Comparison of ENCODE assay signal across 12 mouse cellular contexts in genomic region chr14:121368108-121368705, GRCm38 (mm10). TPM values are rescaled to one million over a fixed set of nuclear protein-coding genes. Genes with fewer than 3 reads are reported as not detected.
DNase-seq lines count a peak whose midpoint lies in the region; ATAC-seq lines count a peak whose summit lies in the region.
"Had no signal": no experiment of that assay in that cellular context is flagged by ENCODE, and none has a peak within 500 bp of the region (broad histone marks: within the 10 kb centered on the region; RNA-seq: fewer than 3 reads in every experiment).

No protein-coding gene starts in this region.

- peak overlapping the region; percentile 21; the same call in 1 of the 2 replicates for H3K9ac ChIP-seq in lung, embryonic 16.5 days (ENCODE audit: low read length)
- H3K9ac ChIP-seq in intestine, embryonic 14.5 days (ENCODE audit: low read length), result no peak overlapping the region
- no peak overlapping the region for H3K9ac ChIP-seq in neural tube, embryonic 15.5 days (replicated peaks)

- H3K4me1 ChIP-seq in lung, embryonic 16.5 days (replicated peaks; ENCODE audit: control insufficient read depth, insufficient read depth, low read length), result peaks cover 59% of the 10 kb centered on the region
- H3K4me1 ChIP-seq in intestine, embryonic 14.5 days (replicated peaks; ENCODE audit: control insufficient read depth, insufficient read depth, low read length), result peaks cover 53% of the 10 kb centered on the region
- H3K4me1 ChIP-seq in neural tube, embryonic 15.5 days, result peaks cover 70% of the 10 kb centered on the region

- ATAC-seq in lung, embryonic 16.5 days (ENCODE audit: low read depth), result peak; percentile 20; the same call in 1 of the 2 replicates
- peak; percentile 53; the same call in 1 of the 2 replicates for ATAC-seq in intestine, embryonic 14.5 days (replicated peaks; ENCODE audit: low FRiP score, low TSS enrichment, low read depth)
- ATAC-seq in neural tube, embryonic 15.5 days (ENCODE audit: low FRiP score), result no peak
- ATAC-seq: forebrain, embryonic 16.5 days; hindbrain, postnatal 0 days had no signal

- 0 out of 2 replicates have a peak, but pooled peaks cover 2% of the 10 kb centered on the region for H3K36me3 ChIP-seq in lung, embryonic 16.5 days (ENCODE audit: control insufficient read depth, insufficient read depth, low read length)
- H3K36me3 ChIP-seq in intestine, embryonic 14.5 days (ENCODE audit: control insufficient read depth, insufficient read depth, low read length), result 0 out of 2 replicates have a peak, but pooled peaks cover 6% of the 10 kb centered on the region
- H3K36me3 ChIP-seq in neural tube, embryonic 15.5 days, result no peaks in the 10 kb centered on the region

- intact Hi-C loops in heart, postnatal 36 days (cut with DNase I), result no loop called here

- no peak overlapping the region for H3K4me3 ChIP-seq in lung, embryonic 16.5 days (ENCODE audit: low read length)
- H3K4me3 ChIP-seq in intestine, embryonic 14.5 days (ENCODE audit: low read depth, low read length), result no peak overlapping the region
- H3K4me3 ChIP-seq in neural tube, embryonic 15.5 days (replicated peaks), result no peak overlapping the region
- H3K4me3 ChIP-seq: myocyte had no signal

- no peaks in the 10 kb centered on the region for H3K9me3 ChIP-seq in lung, embryonic 16.5 days (ENCODE audit: control insufficient read depth, low read length)
- peaks cover 2% of the 10 kb centered on the region; the same call in 1 of the 2 replicates for H3K9me3 ChIP-seq in intestine, embryonic 14.5 days (ENCODE audit: control insufficient read depth, low read length)
- no peaks in the 10 kb centered on the region for H3K9me3 ChIP-seq in neural tube, embryonic 15.5 days (replicated peaks)

- H3K27me3 ChIP-seq in lung, embryonic 16.5 days (ENCODE audit: control insufficient read depth, insufficient read depth, low read depth, low read length), result no peaks in the 10 kb centered on the region
- no peaks in the 10 kb centered on the region for H3K27me3 ChIP-seq in intestine, embryonic 14.5 days (replicated peaks; ENCODE audit: control insufficient read depth, insufficient read depth, low read length)
- no peaks in the 10 kb centered on the region for H3K27me3 ChIP-seq in neural tube, embryonic 15.5 days (replicated peaks)

- H3K27ac ChIP-seq in lung, embryonic 16.5 days (ENCODE audit: low read length), result peak overlapping the region; percentile 45; the same call in 1 of the 2 replicates
- H3K27ac ChIP-seq in intestine, embryonic 14.5 days (ENCODE audit: low read depth), result peak overlapping the region; percentile 52
- H3K27ac ChIP-seq in neural tube, embryonic 15.5 days (replicated peaks), result peak overlapping the region; percentile 29; the same call in 1 of the 2 replicates
- H3K27ac ChIP-seq: hindbrain, postnatal 0 days had no signal

- WGBS in lung, embryonic 16.5 days, result 50% methylated on average over 4 of the region's 4 CpGs
- 45% methylated on average over 4 of the region's 4 CpGs for WGBS in intestine, embryonic 14.5 days
- WGBS in neural tube, embryonic 15.5 days, result 50% methylated on average over 4 of the region's 4 CpGs

- no peak overlapping the region for H3K4me2 ChIP-seq in lung, embryonic 16.5 days (ENCODE audit: low read depth, low read length)
- H3K4me2 ChIP-seq in intestine, embryonic 14.5 days (ENCODE audit: low read length), result peak overlapping the region; percentile 18
- no peak overlapping the region for H3K4me2 ChIP-seq in neural tube, embryonic 15.5 days

- peak; percentile 93 for DNase-seq in heart, adult 11 months
- DNase-seq in heart, postnatal 36 days, result no peak
- no peak for DNase-seq in lung, postnatal 10 days
- DNase-seq in intestine, embryonic 14.5 days (ENCODE audit: low spot score), result no peak
- no peak for DNase-seq in ovary, postnatal 36 days (ENCODE audit: low spot score)
- no peak for DNase-seq in frontal cortex, postnatal 14 days (ENCODE audit: low spot score in 2 of 2)
- DNase-seq: embryo, embryonic 11 days had no signal

RNA-seq across cellular contexts. Expression of gene Stk24, which starts 11.6 kb away (rescaled TPM):
- total RNA-seq in heart, postnatal 36 days (2021), result 10 to 100 TPM; 61.8 to 69.5 TPM
- 33.8 and 35.9 TPM in 2 replicates for polyA plus RNA-seq in lung, embryonic 16.5 days (2015; fragmentation: Nextera tagmentation; extraction: Ambion mirVana)
- polyA plus RNA-seq in intestine, embryonic 14.5 days (2014; fragmentation: Nextera tagmentation; extraction: Ambion mirVana), result 49.3 and 51.6 TPM in 2 replicates
- 15.2 and 22.0 TPM in 2 replicates for polyA plus RNA-seq in neural tube, embryonic 15.5 days (2015; fragmentation: Nextera tagmentation; extraction: Ambion mirVana)
